Mouse (Mus musculus): ENCODE results near the gene Fgfr2. TPM values are rescaled to one million over a fixed set of nuclear protein-coding genes. Genes with fewer than 3 reads are reported as not detected.

The Fgfr2 gene
- polyA plus RNA-seq, 1 experiment from 2014 or later: 24.9 TPM

DNA sequence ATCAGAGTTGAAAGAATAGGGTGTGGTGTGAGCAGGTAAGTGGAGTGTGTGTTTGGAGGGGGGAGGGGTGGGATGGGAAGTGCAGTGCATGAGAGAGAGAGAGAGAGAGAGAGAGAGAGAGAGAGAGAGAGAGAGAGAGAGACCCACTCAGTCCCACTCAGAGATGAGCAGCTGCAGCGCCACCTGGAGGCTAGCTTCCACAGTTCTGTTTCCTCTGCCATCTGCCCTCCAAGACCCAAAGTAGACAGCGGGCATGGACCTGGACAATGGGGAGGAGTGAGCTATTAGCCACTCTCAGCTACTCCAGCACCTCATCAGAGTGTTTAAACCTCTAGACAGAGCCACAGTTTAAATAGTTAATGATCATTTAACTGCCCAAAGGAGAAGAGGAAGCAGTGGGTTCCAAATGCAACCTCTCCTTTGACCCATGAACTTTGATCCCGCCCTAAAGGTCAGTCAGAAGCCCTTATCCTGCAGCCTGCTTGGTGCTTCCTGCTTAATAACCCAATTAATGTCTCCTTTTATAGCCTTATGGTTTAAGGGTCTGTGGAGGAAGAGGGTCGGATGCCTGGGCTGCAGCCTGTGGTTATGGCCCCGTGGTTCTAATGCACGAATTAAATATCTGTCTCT, 1322.6 kb downstream of the Fgfr2 start:
- no peaks in the 10 kb centered on the region for H3K4me1 ChIP-seq (ENCODE audit: control insufficient read depth, insufficient read depth, low read length)
- no peak overlapping the region for H3K27ac ChIP-seq (ENCODE audit: low read depth, low read length)
- WGBS (ENCODE audit: insufficient replicate concordance): 63% methylated on average over 6 of the region's 6 CpGs
- H3K36me3 ChIP-seq (ENCODE audit: control insufficient read depth, insufficient read depth, low read length): no peaks in the 10 kb centered on the region
- no peak for ATAC-seq (replicated peaks; ENCODE audit: insufficient number of reproducible peaks, low FRiP score, low TSS enrichment)
- H3K4me2 ChIP-seq: no peak overlapping the region
- H3K9ac ChIP-seq (ENCODE audit: low read depth, low read length): no peak overlapping the region
- no peak overlapping the region for H3K4me3 ChIP-seq (ENCODE audit: low read depth, low read length)
- no peaks in the 10 kb centered on the region; the same call in 1 of the 2 replicates for H3K27me3 ChIP-seq (ENCODE audit: control insufficient read depth, insufficient read depth, low read length)
- H3K9me3 ChIP-seq (replicated peaks; ENCODE audit: control insufficient read depth, low read length): no peaks in the 10 kb centered on the region

DNA sequence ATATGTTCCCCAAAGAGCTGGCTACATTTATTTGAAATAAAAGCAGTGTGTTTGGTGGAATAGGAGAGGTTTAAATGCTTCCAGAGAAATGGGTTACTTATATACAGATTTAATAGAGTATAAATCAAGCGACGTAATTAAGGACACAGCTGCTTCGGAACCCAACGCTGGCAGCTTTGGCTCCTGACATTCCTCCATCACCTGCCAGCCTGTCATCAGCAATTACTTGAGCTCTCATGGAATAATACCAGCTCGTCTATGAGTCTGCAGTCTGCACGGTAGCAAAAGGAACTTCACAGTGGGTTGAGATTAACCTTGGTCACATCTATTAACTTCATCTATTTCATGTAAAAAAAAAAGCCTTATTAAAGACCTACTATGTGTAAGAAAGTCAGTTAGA, 1326.0 kb downstream of the Fgfr2 start:
- no peak overlapping the region for H3K4me2 ChIP-seq
- no peak overlapping the region for H3K9ac ChIP-seq (ENCODE audit: low read depth, low read length)
- ATAC-seq (replicated peaks; ENCODE audit: insufficient number of reproducible peaks, low FRiP score, low TSS enrichment): no peak
- H3K27me3 ChIP-seq (ENCODE audit: control insufficient read depth, insufficient read depth, low read length): no peaks in the 10 kb centered on the region; the same call in 1 of the 2 replicates
- H3K9me3 ChIP-seq (replicated peaks; ENCODE audit: control insufficient read depth, low read length): no peaks in the 10 kb centered on the region
- no peak overlapping the region for H3K27ac ChIP-seq (ENCODE audit: low read depth, low read length)
- no peaks in the 10 kb centered on the region for H3K36me3 ChIP-seq (ENCODE audit: control insufficient read depth, insufficient read depth, low read length)
- H3K4me3 ChIP-seq (ENCODE audit: low read depth, low read length): no peak overlapping the region
- H3K4me1 ChIP-seq (ENCODE audit: control insufficient read depth, insufficient read depth, low read length): no peaks in the 10 kb centered on the region
- 51% methylated on average over 6 of the region's 6 CpGs for WGBS (ENCODE audit: insufficient replicate concordance)

DNA sequence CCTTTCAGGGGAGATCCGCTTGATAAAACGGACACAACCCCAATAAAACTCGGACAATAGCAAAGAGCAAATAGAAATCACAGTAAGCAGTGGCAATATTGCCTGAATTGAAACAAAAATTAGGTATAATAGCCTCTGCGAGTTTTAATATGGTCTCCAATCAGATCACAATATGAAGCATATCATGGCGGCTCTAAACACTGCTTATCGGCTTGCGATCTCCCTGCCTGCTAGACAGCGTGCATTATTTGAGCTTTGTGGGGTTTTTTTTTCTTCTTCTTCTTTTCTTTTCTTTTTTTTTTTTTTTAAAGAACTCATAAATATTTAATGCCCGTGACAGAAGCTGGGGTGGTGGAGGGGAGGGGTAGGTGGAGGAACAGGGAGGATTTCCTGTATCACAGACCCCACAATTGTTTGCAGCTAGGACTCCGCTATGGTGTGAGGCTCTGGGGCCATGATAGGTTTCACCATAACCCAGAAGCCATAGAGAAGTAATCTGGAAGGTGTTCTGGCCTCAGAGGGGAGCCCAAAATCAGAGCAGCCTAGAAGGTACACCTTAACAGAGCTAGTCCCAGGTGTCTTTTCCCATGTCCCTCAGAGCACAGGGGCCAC, 1334.4 kb downstream of the Fgfr2 start:
- 80% methylated on average over 10 of the region's 10 CpGs for WGBS (ENCODE audit: insufficient replicate concordance)
- Histone ChIP-seq H3K9ac (ENCODE audit: low read depth, low read length) (no peak overlapping the region), H3K4me2 (no peak overlapping the region), H3K4me3 (ENCODE audit: low read depth, low read length) (no peak overlapping the region), H3K4me1 (ENCODE audit: control insufficient read depth, insufficient read depth, low read length) (no peaks in the 10 kb centered on the region), H3K9me3 (replicated peaks; ENCODE audit: control insufficient read depth, low read length) (no peaks in the 10 kb centered on the region), H3K36me3 (ENCODE audit: control insufficient read depth, insufficient read depth, low read length) (no peaks in the 10 kb centered on the region), H3K27ac (ENCODE audit: low read depth, low read length) (no peak overlapping the region), H3K27me3 (ENCODE audit: control insufficient read depth, insufficient read depth, low read length) (no peaks in the 10 kb centered on the region)
- no peak for ATAC-seq (replicated peaks; ENCODE audit: insufficient number of reproducible peaks, low FRiP score, low TSS enrichment)

DNA sequence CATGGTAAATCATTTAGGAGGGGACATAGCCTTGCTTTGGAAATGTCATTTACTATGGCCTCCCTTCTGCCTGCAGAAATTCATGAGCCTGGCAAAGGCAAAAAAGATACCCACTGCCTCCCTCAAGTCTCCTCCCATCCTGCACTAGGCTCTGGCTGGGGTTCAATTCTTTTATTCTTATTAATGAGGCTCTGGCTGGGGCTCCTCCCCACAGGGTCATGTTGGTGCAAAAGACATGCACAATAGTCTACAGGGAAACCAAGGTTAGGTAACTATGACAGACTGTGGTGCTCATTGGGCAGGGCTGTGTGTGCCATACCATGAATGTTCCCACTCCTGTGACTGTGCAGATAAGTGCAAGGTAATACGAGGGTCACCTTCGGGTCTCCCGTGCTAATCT, 1337.4 kb downstream of the Fgfr2 start:
- no peak overlapping the region for H3K9ac ChIP-seq (ENCODE audit: low read depth, low read length)
- H3K9me3 ChIP-seq (replicated peaks; ENCODE audit: control insufficient read depth, low read length): no peaks in the 10 kb centered on the region
- no peak overlapping the region for H3K4me3 ChIP-seq (ENCODE audit: low read depth, low read length)
- H3K36me3 ChIP-seq (ENCODE audit: control insufficient read depth, insufficient read depth, low read length): no peaks in the 10 kb centered on the region
- H3K27me3 ChIP-seq (ENCODE audit: control insufficient read depth, insufficient read depth, low read length): no peaks in the 10 kb centered on the region
- H3K4me1 ChIP-seq (ENCODE audit: control insufficient read depth, insufficient read depth, low read length): no peaks in the 10 kb centered on the region
- WGBS (ENCODE audit: insufficient replicate concordance): 95% methylated on average over 3 of the region's 3 CpGs
- H3K27ac ChIP-seq (ENCODE audit: low read depth, low read length): no peak overlapping the region
- ATAC-seq (replicated peaks; ENCODE audit: insufficient number of reproducible peaks, low FRiP score, low TSS enrichment): no peak
- no peak overlapping the region for H3K4me2 ChIP-seq

GRCm38 (mm10) chr7:131778271-131778985, 1344.7 kb downstream of the Fgfr2 start:
- WGBS (ENCODE audit: insufficient replicate concordance): 80% methylated on average over 24 of the region's 24 CpGs
- Histone ChIP-seq H3K27me3 (ENCODE audit: control insufficient read depth, insufficient read depth, low read length) (peaks cover 4% of the 10 kb centered on the region; the same call in 1 of the 2 replicates), H3K9ac (ENCODE audit: low read depth, low read length) (no peak overlapping the region), H3K9me3 (replicated peaks; ENCODE audit: control insufficient read depth, low read length) (no peaks in the 10 kb centered on the region), H3K4me3 (ENCODE audit: low read depth, low read length) (no peak overlapping the region), H3K36me3 (ENCODE audit: control insufficient read depth, insufficient read depth, low read length) (no peaks in the 10 kb centered on the region), H3K4me2 (no peak overlapping the region), H3K4me1 (ENCODE audit: control insufficient read depth, insufficient read depth, low read length) (no peaks in the 10 kb centered on the region), H3K27ac (ENCODE audit: low read depth, low read length) (no peak overlapping the region)
- ATAC-seq (replicated peaks; ENCODE audit: insufficient number of reproducible peaks, low FRiP score, low TSS enrichment): no peak

DNA sequence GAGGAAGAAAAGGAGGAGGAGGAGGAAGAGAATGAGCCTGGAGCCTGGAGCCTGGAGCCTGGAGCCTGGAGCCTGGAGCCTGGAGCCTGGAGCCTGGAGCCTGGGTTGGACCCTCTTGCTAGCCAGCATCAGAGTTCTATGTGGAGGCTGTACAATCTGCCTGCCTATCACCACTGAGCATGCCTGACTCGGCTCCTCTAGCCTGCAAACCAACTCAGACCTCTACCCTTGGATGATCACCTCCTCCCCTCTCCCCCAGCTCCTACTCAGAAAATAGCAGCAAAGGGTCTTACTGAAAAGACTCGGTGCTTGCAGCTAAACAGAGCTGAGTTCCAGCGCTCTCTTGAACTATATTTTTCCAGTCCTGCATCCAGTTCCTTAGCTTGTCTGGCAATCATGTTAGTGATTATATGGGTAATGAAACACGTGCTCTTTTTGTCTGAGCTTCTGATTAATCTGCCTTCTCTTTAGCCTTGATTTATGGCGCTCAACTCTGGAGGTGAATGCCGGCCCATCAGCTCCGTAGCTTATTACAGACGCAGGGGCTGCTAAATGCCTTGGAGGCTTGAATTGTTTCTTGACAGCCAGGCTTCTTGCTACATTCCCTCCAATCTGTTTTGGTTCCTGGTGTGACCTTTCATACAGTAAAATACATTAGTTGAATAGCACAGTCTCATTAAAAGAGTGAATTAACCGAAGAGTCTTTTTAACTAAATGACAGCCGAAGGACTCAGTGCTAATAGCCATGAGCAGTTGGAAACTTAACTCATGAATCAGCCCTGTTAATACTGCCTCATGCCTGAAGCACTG, 1345.5 kb downstream of the Fgfr2 start:
- no peaks in the 10 kb centered on the region for H3K4me1 ChIP-seq (ENCODE audit: control insufficient read depth, insufficient read depth, low read length)
- no peak overlapping the region for H3K4me2 ChIP-seq
- ATAC-seq (replicated peaks; ENCODE audit: insufficient number of reproducible peaks, low FRiP score, low TSS enrichment): no peak

DNA sequence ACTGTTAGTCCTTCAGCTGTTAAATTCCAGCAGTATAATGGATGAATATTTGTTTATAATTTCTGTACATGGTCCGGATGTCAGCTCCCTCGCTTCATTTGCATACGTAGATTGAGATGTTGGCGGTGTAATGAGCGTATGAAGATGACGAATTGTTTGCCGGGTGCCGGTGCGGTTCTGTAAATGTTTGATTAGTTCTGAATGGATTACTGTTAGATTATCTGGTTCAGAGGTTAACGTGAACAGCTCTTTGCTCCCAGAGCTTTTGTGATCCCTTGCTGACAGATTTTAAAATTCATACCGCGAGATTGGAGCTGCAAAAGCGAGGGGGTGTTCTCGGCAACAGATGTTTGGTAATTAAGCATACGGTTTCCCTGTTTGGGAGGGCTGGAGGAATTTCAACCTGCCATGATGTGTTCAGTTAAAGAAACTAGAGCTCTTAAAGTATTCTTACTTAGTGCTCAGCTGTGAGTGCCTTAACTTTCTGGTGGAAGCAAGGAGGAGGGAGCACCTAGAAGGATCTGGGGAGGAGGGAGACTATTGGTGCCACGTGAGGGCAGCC, 1346.9 kb downstream of the Fgfr2 start:
- Histone ChIP-seq H3K4me1 (ENCODE audit: control insufficient read depth, insufficient read depth, low read length) (no peaks in the 10 kb centered on the region), H3K9ac (ENCODE audit: low read depth, low read length) (no peak overlapping the region), H3K27ac (ENCODE audit: low read depth, low read length) (no peak overlapping the region), H3K27me3 (ENCODE audit: control insufficient read depth, insufficient read depth, low read length) (peaks cover 4% of the 10 kb centered on the region; the same call in 1 of the 2 replicates), H3K4me3 (ENCODE audit: low read depth, low read length) (no peak overlapping the region), H3K4me2 (no peak overlapping the region), H3K36me3 (ENCODE audit: control insufficient read depth, insufficient read depth, low read length) (no peaks in the 10 kb centered on the region), H3K9me3 (replicated peaks; ENCODE audit: control insufficient read depth, low read length) (no peaks in the 10 kb centered on the region)
- ATAC-seq (replicated peaks; ENCODE audit: insufficient number of reproducible peaks, low FRiP score, low TSS enrichment): no peak
- WGBS (ENCODE audit: insufficient replicate concordance): 78% methylated on average over 16 of the region's 16 CpGs

More for the DNA sequence above, 1345.5 kb downstream of the Fgfr2 start:
- 59% methylated on average over 10 of the region's 10 CpGs for WGBS (ENCODE audit: insufficient replicate concordance)
- no peaks in the 10 kb centered on the region for H3K9me3 ChIP-seq (replicated peaks; ENCODE audit: control insufficient read depth, low read length)
- no peak overlapping the region for H3K4me3 ChIP-seq (ENCODE audit: low read depth, low read length)
- H3K27me3 ChIP-seq (ENCODE audit: control insufficient read depth, insufficient read depth, low read length): peaks cover 4% of the 10 kb centered on the region; the same call in 1 of the 2 replicates
- no peak overlapping the region for H3K27ac ChIP-seq (ENCODE audit: low read depth, low read length)
- H3K9ac ChIP-seq (ENCODE audit: low read depth, low read length): no peak overlapping the region
- no peaks in the 10 kb centered on the region for H3K36me3 ChIP-seq (ENCODE audit: control insufficient read depth, insufficient read depth, low read length)

DNA sequence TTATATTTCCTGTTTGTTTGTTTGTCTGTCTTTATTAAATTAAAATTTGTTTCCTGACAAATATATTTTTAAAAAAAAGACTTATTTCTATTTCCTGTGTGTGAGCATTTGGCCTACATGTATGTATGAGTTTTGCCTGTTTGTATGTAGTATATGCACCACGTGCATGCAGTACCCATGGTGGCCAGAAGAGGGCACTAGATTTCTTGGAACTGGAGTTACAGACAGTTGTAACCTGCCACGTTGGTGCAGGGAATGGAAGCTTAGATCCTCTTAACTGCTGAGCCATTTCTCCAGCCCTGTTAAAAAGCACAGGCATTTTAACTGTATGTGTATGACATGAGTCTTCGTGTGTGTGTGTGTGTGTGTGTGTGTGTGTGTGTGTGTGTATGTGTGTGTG, 1365.2 kb downstream of the Fgfr2 start:
- H3K4me1 ChIP-seq (ENCODE audit: control insufficient read depth, insufficient read depth, low read length): no peaks in the 10 kb centered on the region
- no peaks in the 10 kb centered on the region for H3K27me3 ChIP-seq (ENCODE audit: control insufficient read depth, insufficient read depth, low read length)
- H3K4me3 ChIP-seq (ENCODE audit: low read depth, low read length): no peak overlapping the region
- WGBS (ENCODE audit: insufficient replicate concordance): 89% methylated on average over 3 of the region's 3 CpGs
- no peak for ATAC-seq (replicated peaks; ENCODE audit: insufficient number of reproducible peaks, low FRiP score, low TSS enrichment)
- H3K27ac ChIP-seq (ENCODE audit: low read depth, low read length): no peak overlapping the region
- no peak overlapping the region for H3K9ac ChIP-seq (ENCODE audit: low read depth, low read length)
- H3K9me3 ChIP-seq (replicated peaks; ENCODE audit: control insufficient read depth, low read length): peaks cover 3% of the 10 kb centered on the region
- H3K36me3 ChIP-seq (ENCODE audit: control insufficient read depth, insufficient read depth, low read length): no peaks in the 10 kb centered on the region
- no peak overlapping the region for H3K4me2 ChIP-seq

Data from heart, embryonic 11.5 days (tissue).